ENCODE assay signal across 17 mouse cellular contexts in the genomic region with DNA sequence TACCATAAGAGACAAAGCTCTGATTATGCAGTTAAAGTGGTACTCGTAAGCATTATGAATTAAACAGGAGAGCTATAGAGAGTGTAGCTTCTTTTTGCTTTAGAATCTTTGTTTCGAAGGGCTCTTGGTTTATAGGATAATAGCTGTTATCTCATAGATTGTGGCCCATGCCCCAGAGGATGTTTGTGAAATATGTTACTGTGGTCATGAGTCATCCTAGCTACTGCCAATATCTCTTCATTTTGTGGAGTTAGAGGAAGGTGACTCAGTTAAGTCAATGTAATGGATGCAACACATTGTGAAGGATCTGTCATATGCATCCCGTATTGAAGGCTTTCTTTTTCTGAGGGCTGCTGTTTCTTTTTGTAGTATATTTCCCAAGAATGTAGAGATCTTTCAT.
"Had no signal": no experiment of that assay in that cellular context is flagged by ENCODE, and none has a peak within 500 bp of the region (broad histone marks: within the 10 kb centered on the region; RNA-seq: fewer than 3 reads in every experiment).

No protein-coding gene starts in this region.

- H3K27me3 ChIP-seq: limb, embryonic 13.5 days; liver, embryonic 13.5 days; neural tube, embryonic 12.5 days; neural tube, embryonic 15.5 days had no signal

- H3K36me3 ChIP-seq: limb, embryonic 10.5 days; limb, embryonic 13.5 days; liver, embryonic 13.5 days; neural tube, embryonic 12.5 days; neural tube, embryonic 15.5 days had no signal

- H3K4me1 ChIP-seq: limb, embryonic 10.5 days; limb, embryonic 13.5 days; liver, embryonic 13.5 days; neural tube, embryonic 12.5 days; neural tube, embryonic 15.5 days had no signal

- DNase-seq: kidney, postnatal 14 days; kidney, postnatal 4 days; liver; liver, embryonic 13.5 days; lung, adult 2 months; lung, postnatal 14 days; lung, postnatal 4 days; midbrain, embryonic 14.5 days; right cerebral cortex, adult 18-20 months; right cerebral cortex, postnatal 14 days; right cerebral cortex, postnatal 4 days; thymus, postnatal 36 days had no signal

- H3K9me3 ChIP-seq: limb, embryonic 10.5 days; limb, embryonic 13.5 days; liver, embryonic 13.5 days; neural tube, embryonic 12.5 days; neural tube, embryonic 15.5 days had no signal

- H3K9ac ChIP-seq: limb, embryonic 13.5 days; liver, embryonic 13.5 days; neural tube, embryonic 12.5 days; neural tube, embryonic 15.5 days had no signal

- H3K4me2 ChIP-seq: limb, embryonic 13.5 days; liver, embryonic 13.5 days; midbrain, embryonic 11.5 days; neural tube, embryonic 12.5 days; neural tube, embryonic 15.5 days had no signal

- H3K27ac ChIP-seq: limb, embryonic 10.5 days; limb, embryonic 13.5 days; liver, embryonic 13.5 days; neural tube, embryonic 12.5 days; neural tube, embryonic 15.5 days had no signal

- H3K4me3 ChIP-seq: limb, embryonic 10.5 days; limb, embryonic 13.5 days; liver, embryonic 13.5 days; neural tube, embryonic 12.5 days; neural tube, embryonic 15.5 days had no signal
